Mouse (Mus musculus) adrenal gland (tissue): Measurements from ENCODE around the gene Pln.

Source experiments
- intact Hi-C: fragments of 180-260 bp; cut with DNase I; formaldehyde crosslinking; loops from one replicate; pipeline ENCODE4 v1.15.1; 2025

Gene Pln

DNA sequence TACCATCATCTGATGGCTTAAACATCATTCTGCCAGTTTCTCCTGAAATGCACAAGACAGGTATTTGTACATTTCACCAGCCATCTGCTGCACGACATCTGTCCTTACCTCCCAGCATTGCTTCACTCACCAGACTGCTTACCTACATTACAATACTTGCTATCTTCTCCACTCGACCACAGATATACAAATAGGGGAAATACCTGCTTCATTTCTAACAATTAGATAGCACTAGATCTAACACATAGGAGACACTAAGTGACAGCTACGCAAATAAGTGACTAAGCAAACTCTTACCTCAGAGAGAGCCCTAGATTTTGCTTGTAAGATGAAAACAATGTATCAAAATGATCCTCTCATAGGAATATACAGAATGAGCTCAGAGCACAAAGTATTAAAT lies 16.2 kb downstream of the Pln start:
- intact Hi-C loops = no loop called here

DNA sequence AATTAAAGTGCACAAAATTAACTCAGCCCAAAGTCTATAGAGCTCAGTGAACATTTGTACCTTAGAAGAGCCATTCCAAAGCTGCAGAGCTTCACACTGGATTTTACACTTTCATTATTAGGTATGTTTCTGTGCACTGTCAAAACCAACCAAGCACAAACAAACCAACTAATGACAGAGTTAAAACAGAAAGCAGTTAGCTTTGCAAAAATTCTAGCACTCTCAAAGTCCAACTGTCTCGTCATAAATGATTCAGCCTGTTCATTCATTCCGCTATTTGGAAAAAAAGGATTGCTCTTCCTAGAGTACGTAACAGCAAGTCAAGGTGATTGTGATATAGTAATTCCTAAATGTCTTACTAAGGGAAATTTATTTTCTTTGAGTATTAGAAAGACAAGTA lies 21.5 kb downstream of the Pln start:
- intact Hi-C loops = no loop called here

DNA sequence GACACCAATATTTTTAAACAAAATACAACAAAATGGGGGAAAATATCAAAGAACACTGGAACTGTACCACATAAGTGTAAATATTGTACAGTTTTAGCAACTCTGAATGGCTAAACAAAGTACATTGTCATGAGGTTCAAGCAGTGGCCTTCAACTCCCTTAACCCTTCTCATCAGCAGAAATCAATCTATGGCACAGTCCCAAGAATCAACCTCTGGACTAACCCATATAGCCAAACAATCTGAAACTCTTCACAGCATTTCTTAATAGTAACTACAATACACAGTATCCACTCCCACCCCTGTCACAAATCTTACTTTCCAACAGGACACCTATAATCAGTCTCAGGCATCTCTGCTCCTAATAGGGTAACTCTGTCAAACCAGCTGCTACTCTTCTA lies 26.8 kb downstream of the Pln start:
- intact Hi-C loops = no loop called here

DNA sequence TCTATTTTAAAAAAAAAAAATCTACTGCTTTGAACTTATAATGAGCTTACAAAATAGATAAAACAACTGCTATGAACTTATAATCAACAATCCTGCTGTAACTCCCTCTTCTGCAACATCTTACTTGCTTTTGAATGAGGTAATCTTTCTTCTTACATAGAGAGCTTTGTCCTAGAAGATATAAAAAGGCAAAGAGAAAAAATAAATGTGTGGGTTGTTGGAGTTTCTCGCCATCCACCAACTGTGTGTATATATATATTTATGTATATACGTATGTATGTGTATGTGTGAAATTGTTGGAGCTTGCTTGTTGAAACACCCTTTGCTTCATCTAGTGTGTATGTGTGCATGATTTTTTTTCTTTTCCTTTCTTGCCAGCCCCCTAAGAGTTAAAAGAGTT lies 29.8 kb downstream of the Pln start:
- intact Hi-C loops = no loop called here

DNA sequence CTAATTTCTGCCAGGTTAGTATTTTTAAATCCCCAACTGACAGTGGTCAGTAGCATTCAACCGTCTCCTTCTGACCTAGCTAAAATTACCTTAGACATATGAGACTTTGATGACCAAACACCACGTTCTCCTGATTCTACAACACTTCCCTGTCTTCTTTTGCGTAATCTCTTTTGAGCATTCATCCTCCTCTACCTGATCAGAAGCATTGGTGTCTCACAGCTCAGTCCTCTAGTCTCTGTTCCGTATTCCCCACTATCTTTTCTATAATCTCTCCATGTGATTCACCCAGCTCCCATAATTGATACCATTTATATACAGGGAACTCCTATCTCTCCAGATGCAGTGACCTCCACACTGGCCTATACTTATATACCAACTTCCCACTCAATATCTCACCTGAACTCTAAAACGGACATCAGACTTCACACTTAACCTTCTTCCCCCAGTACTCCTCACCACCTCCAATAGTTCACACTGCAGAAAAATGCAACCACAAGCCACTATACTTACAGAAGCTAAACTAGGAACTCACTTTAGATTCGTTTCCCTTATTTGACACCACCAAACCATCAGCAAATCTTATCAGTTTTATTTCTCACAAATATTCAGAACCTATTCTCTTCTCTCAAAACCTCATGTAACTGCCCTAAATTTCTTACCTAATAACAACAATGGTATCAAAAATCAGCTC lies 36.6 kb downstream of the Pln start:
- intact Hi-C loops = no loop called here

DNA sequence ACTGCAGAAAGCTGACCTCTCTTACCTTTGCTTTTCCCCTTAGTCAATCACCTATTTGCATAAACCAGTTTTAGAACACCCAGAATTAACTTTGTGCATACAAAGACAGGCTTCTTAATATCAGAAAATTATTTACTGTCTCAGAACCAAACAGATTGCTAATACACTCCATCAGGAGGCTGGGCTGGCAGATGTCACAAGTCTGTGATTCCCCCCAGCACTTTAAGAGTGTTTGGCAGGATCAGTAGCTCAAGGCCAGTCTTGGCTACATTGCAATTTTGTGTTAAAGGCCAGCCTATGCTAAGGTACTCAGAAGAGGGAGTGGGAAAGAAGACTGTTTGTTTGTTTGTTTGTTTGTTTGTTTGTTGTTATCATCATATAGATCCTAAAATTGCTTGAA lies 39.6 kb downstream of the Pln start:
- intact Hi-C loops = loop anchor here (5.0 kb wide), 1 partner anchor 65 kb away; no protein-coding TSS in a partner anchor

DNA sequence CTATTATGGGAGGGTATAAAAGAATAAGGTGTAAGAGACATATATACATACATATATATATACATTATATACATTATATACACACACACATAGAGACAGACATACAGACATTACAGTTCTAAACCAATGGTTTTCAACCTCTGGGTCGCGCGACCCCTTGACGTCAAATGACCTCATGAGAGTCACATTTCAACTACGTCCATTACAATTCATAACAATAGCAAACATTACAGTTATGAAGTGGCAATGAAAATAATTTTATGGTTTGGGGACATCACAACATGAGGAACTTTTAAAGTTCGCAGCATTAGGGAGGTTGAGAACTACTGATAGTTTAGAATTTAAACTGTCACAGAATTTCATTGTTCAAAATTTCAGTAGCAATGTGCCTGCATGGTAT lies 40.8 kb downstream of the Pln start:
- intact Hi-C loops = loop anchor here (5.0 kb wide), 1 partner anchor 64 kb away; no protein-coding TSS in a partner anchor

DNA sequence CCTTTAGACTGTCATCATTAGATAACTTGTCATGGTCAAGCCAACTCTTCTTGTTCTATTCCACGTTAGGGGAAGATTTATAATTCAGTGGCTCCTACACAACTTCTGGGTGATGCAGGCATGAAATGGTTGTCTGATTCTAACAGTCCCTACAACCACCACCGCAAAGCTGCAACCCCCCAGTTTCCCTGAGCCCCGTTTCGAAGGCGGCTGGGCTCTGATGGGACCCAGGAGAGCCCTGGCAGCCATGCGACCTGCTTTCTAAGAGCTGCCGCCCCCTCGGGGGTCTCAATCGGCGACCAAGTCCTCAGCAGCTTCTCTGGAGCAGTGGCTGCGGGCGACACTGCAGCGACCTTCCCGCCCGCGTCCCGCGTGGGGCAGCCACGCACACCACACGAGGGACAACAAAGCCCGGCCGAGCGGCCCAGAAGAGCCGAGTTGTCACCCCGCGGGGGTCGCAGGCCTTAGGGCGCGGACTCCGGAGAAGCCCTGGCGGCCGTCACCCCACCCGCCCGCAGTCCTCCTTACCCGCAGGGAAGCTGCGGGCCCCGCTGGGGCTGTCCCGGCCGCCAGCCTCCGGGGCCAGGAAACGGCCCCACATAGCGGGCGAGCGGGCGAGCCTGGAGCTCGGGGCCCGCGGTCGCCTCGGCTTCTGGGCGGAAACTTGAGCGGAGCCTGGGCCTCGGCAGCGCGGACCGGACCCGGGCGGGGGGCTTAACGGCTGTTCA lies 41.7 kb downstream of the Pln start:
- intact Hi-C loops = loop anchor here (5.0 kb wide), 1 partner anchor 63 kb away; no protein-coding TSS in a partner anchor

DNA sequence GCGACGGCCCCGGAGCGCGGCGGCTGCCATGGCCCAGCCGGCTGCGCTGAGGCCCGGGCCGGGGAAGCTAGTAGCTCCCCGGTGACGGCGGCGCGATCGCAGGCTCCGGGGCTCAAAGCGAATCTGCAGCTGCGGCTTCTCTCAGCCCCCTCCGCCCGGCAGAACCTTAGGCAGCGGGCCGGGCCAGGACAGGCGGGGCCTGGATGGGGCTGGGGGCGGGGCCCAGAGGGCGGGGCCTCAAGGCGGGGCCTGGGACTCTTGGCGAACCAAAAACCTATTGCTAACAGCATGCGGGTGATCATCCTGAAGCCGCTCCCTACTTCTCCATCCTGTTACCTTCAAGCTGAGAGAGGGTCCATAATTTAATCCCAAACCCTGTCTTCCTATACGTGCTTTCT lies 42.2 kb downstream of the Pln start, which contains the start of gene Cep85l:
Cep85l (minus strand) TSS at position 239 of the 398 bp plus-strand sequence.
- intact Hi-C loops = loop anchor here (5.0 kb wide), 1 partner anchor 63 kb away; no protein-coding TSS in a partner anchor

DNA sequence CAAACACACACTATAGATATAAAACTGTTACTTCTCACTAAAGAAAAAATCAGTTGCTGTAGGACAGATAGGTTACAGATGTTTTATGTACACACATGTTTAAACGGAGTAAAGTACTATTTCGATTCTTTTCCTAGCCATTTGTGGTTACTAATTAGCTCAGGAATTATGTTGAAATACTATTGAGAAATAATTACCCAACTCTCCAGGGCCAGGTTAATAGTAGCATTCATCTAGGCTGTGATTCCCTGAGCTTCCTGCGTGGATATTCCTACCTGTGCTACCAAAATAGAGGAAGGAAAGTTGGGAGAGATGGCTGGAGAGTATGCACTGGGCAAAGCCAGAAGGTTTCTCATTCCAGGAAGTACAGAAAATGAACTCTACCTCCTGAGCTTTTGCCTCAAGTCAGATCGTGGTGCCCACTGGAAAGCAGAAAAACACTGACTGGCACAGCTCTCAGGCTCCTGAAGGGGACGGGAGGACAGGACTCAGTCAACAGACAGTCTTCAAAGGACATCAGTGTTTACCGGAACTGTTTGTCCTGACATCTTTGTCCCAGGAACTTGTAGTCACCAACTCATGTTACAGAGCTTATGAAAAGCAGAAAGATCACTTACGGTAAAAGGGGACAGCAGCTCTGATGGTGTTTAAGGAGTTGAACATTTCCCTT lies 45.4 kb downstream of the Pln start:
- intact Hi-C loops = no loop called here

DNA sequence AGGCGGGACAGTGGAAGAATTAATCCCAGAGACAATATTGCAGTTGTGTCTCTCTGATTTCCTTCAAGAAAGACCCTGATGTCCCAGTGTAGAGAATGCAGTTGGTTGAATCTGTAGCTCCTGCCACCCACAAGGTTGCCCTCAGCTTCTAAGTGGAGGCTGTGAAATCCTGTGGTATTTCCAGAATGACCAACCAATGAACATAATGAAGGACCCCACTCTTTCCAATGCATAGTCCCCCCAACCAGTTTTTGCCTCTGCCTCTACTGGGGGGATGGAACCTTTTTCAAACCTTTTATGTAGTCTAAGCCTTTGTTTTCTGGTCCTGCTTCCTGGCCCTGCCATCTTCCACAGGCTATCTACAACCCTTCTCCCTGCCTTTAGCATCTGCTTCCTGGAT lies 47.4 kb downstream of the Pln start:
- intact Hi-C loops = no loop called here

DNA sequence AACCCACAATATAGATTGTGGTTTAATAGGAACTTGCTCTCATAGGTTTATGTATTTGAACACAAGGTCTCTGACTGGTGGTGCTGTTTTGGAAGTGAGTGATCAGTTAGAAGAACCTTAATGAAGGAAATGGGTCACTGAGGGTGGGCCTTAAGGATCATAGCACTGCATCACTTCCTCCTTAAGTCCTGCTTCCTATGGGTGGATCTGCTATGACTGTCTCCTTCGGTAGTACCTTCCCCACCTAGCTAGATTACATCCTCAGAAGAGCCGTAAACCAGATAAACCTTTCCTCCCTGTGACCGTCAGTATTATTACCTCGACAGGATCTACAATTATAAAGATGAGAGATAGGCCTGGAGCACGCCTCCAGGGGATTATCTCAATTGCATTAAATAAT lies 48.0 kb downstream of the Pln start:
- intact Hi-C loops = no loop called here

DNA sequence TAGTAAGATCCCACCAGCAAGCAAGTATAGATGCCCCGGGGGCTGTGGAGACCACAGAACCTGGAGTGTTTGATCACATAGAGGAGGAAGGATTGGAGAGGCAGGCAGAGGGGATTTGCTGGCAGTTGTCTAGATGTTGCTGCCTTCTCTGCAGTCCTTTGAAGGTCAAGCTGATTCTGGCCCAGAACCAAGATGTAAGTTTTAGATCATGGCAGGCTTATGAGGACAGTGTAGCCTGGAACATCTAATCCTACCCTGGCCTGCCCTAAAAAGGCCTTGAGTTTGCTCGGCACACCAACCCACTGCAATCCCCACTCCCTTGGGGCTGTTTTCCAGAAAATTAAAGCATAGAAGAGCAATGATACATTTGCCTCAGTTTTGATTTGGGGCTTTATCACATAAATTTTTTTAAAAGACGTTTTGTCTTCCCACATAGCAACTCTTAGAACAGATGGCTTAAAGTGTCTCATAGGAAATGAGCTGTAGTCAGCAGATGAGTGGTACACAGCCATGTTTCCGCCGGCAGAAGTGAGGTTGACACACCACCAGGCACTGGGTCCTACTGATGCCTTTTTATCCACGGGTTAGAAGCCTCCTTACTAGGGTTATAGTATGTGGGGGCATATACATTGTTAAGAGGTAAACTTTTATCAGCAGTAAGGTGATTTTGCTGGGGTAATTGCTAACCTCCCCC lies 50.9 kb downstream of the Pln start:
- intact Hi-C loops = no loop called here

DNA sequence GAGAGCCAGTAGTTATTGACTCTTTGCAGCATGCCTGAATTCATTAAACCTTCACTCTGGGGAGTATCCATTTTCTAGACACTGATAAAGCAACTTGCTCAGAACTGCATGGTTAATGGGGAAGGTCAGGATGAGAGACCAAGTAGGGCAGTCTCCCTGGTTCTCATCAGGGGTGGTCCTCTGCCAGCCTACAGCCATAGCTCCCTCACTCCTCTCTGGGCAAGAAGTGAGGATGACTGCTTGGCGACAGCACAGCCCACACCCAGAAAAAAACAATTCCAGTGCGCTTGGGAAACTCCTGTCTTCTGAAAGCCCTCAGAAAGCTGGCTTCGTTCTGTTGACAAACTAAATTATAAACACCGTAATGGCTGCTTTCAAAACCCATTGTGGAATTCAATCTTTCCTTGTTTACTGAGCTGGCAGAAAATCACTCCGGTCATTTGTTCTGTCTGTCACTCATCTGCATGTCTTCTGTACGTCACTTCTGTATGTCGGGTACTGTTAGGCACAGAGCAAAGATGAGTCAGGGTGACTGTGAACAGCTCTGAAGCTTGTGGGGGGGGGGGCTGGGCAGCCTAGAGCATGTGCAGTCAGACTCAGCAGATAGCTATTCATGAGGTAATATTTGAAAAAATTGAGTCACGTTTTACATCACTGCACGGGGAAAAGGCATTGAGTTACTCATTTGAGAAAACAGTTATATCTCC lies 57.6 kb downstream of the Pln start:
- intact Hi-C loops = no loop called here
